Mouse (Mus musculus): ENCODE data around the gene Ctbp2. TPM values are rescaled to one million over a fixed set of nuclear protein-coding genes. Genes with fewer than 3 reads are reported as not detected.

Ctbp2 gene
- total and polyA plus RNA-seq, 2 experiments from 2014 or later = 29.1 to 64.8 TPM

- WGBS = 84% methylated on average over 4 of the region's 4 CpGs
- no peaks in the 10 kb centered on the region for H3K36me3 ChIP-seq (ENCODE audit: insufficient read depth, low read length)
Observed at GRCm38 (mm10) chr7:133008663-133009062, 115.5 kb downstream of the Ctbp2 start.

GRCm38 (mm10) chr7:133007343-133007742 lies 116.8 kb downstream of the Ctbp2 start:
- 82% methylated on average over 11 of the region's 11 CpGs for WGBS
- Histone ChIP-seq H3K4me3 (ENCODE audit: low read depth, low read length) (no peak overlapping the region), H3K4me2 (ENCODE audit: low read depth, low read length, poor library complexity, severe bottlenecking) (no peak overlapping the region), H3K9me3 (ENCODE audit: low read length) (no peaks in the 10 kb centered on the region), H3K9ac (replicated peaks; ENCODE audit: low read length, poor library complexity, severe bottlenecking) (no peak overlapping the region), H3K27ac (ENCODE audit: low read depth, low read length) (no peak overlapping the region), H3K4me1 (ENCODE audit: insufficient read depth, low read length) (peaks cover 4% of the 10 kb centered on the region; the same call in 1 of the 2 replicates), H3K27me3 (ENCODE audit: insufficient read depth, low read length) (no peaks in the 10 kb centered on the region), H3K36me3 (ENCODE audit: insufficient read depth, low read length) (no peaks in the 10 kb centered on the region)
- no peak for TF ChIP-seq CTCF (IDR thresholded peaks at IDR 0.05)
- DNase-seq (ENCODE audit: low spot score) = no peak
- ATAC-seq (ENCODE audit: low FRiP score) = no peak

More at GRCm38 (mm10) chr7:133008663-133009062, 115.5 kb downstream of the Ctbp2 start:
- Histone ChIP-seq H3K9ac (replicated peaks; ENCODE audit: low read length, poor library complexity, severe bottlenecking) (no peak overlapping the region), H3K9me3 (ENCODE audit: low read length) (no peaks in the 10 kb centered on the region), H3K27ac (ENCODE audit: low read depth, low read length) (no peak overlapping the region), H3K4me3 (ENCODE audit: low read depth, low read length) (no peak overlapping the region), H3K4me2 (ENCODE audit: low read depth, low read length, poor library complexity, severe bottlenecking) (no peak overlapping the region), H3K27me3 (ENCODE audit: insufficient read depth, low read length) (no peaks in the 10 kb centered on the region), H3K4me1 (ENCODE audit: insufficient read depth, low read length) (peaks cover 4% of the 10 kb centered on the region; the same call in 1 of the 2 replicates)
- no peak for TF ChIP-seq CTCF (IDR thresholded peaks at IDR 0.05)
- ATAC-seq (ENCODE audit: low FRiP score) = no peak
- DNase-seq (ENCODE audit: low spot score) = no peak

- no peaks in the 10 kb centered on the region for H3K9me3 ChIP-seq (ENCODE audit: low read length)
- DNase-seq (ENCODE audit: low spot score) (no peak), ATAC-seq (ENCODE audit: low FRiP score) (no peak)
- WGBS = 85% methylated on average over 7 of the region's 7 CpGs
- no peak overlapping the region for H3K4me2 ChIP-seq (ENCODE audit: low read depth, low read length, poor library complexity, severe bottlenecking)
- no peaks in the 10 kb centered on the region; the same call in 1 of the 2 replicates for H3K4me1 ChIP-seq (ENCODE audit: insufficient read depth, low read length)
- no peak overlapping the region for H3K9ac ChIP-seq (replicated peaks; ENCODE audit: low read length, poor library complexity, severe bottlenecking)
- H3K36me3 ChIP-seq (ENCODE audit: insufficient read depth, low read length) = no peaks in the 10 kb centered on the region
- H3K4me3 ChIP-seq (ENCODE audit: low read depth, low read length) = no peak overlapping the region
- TF ChIP-seq CTCF (IDR thresholded peaks at IDR 0.05) = no peak
- H3K27me3 ChIP-seq (ENCODE audit: insufficient read depth, low read length) = no peaks in the 10 kb centered on the region
- no peak overlapping the region for H3K27ac ChIP-seq (ENCODE audit: low read depth, low read length)
Observed at GRCm38 (mm10) chr7:133005772-133006171, 118.4 kb downstream of the Ctbp2 start.

- WGBS = 27% methylated on average over 3 of the region's 3 CpGs
- Histone ChIP-seq H3K36me3 (ENCODE audit: insufficient read depth, low read length) (peaks cover 9% of the 10 kb centered on the region), H3K4me1 (ENCODE audit: insufficient read depth, low read length) (no peaks in the 10 kb centered on the region; the same call in 1 of the 2 replicates), H3K9ac (replicated peaks; ENCODE audit: low read length, poor library complexity, severe bottlenecking) (no peak overlapping the region), H3K4me2 (ENCODE audit: low read depth, low read length, poor library complexity, severe bottlenecking) (no peak overlapping the region), H3K27ac (ENCODE audit: low read depth, low read length) (no peak overlapping the region), H3K4me3 (ENCODE audit: low read depth, low read length) (no peak overlapping the region), H3K9me3 (ENCODE audit: low read length) (no peaks in the 10 kb centered on the region), H3K27me3 (ENCODE audit: insufficient read depth, low read length) (no peaks in the 10 kb centered on the region)
- peak; percentile 87 for TF ChIP-seq CTCF (IDR thresholded peaks at IDR 0.05)
- no peak for ATAC-seq (ENCODE audit: low FRiP score)
- peak; percentile 88 for DNase-seq (ENCODE audit: low spot score)
Observed at GRCm38 (mm10) chr7:133003421-133003820, 120.7 kb downstream of the Ctbp2 start.

GRCm38 (mm10) chr7:133002271-133002670 lies 121.9 kb downstream of the Ctbp2 start:
- WGBS = 78% methylated on average over 6 of the region's 6 CpGs
- Histone ChIP-seq H3K27ac (ENCODE audit: low read depth, low read length) (no peak overlapping the region), H3K9me3 (ENCODE audit: low read length) (no peaks in the 10 kb centered on the region), H3K4me3 (ENCODE audit: low read depth, low read length) (no peak overlapping the region), H3K36me3 (ENCODE audit: insufficient read depth, low read length) (peaks cover 17% of the 10 kb centered on the region), H3K4me1 (ENCODE audit: insufficient read depth, low read length) (no peaks in the 10 kb centered on the region; the same call in 1 of the 2 replicates), H3K4me2 (ENCODE audit: low read depth, low read length, poor library complexity, severe bottlenecking) (no peak overlapping the region), H3K9ac (replicated peaks; ENCODE audit: low read length, poor library complexity, severe bottlenecking) (no peak overlapping the region), H3K27me3 (ENCODE audit: insufficient read depth, low read length) (no peaks in the 10 kb centered on the region)
- ATAC-seq (ENCODE audit: low FRiP score) (no peak), DNase-seq (ENCODE audit: low spot score) (no peak)
- no peak for TF ChIP-seq CTCF (IDR thresholded peaks at IDR 0.05)

- H3K4me2 ChIP-seq (ENCODE audit: low read depth, low read length, poor library complexity, severe bottlenecking) = no peak overlapping the region
- H3K27me3 ChIP-seq (ENCODE audit: insufficient read depth, low read length) = no peaks in the 10 kb centered on the region
- 92% methylated on average over 3 of the region's 3 CpGs for WGBS
- no peaks in the 10 kb centered on the region for H3K9me3 ChIP-seq (ENCODE audit: low read length)
- DNase-seq (ENCODE audit: low spot score) = no peak
- H3K27ac ChIP-seq (ENCODE audit: low read depth, low read length) = no peak overlapping the region
- no peak for ATAC-seq (ENCODE audit: low FRiP score)
- no peaks in the 10 kb centered on the region; the same call in 1 of the 2 replicates for H3K4me1 ChIP-seq (ENCODE audit: insufficient read depth, low read length)
- H3K4me3 ChIP-seq (ENCODE audit: low read depth, low read length) = no peak overlapping the region
- H3K9ac ChIP-seq (replicated peaks; ENCODE audit: low read length, poor library complexity, severe bottlenecking) = no peak overlapping the region
- peaks cover 18% of the 10 kb centered on the region for H3K36me3 ChIP-seq (ENCODE audit: insufficient read depth, low read length)
- no peak for TF ChIP-seq CTCF (IDR thresholded peaks at IDR 0.05)
Observed at GRCm38 (mm10) chr7:133001388-133001787, 122.8 kb downstream of the Ctbp2 start.

Data from midbrain, postnatal 0 days (tissue).